Mouse (Mus musculus) myocyte (in vitro differentiated cells): ENCODE data around the gene Cldn10. TPM values are rescaled to one million over a fixed set of nuclear protein-coding genes. Genes with fewer than 3 reads are reported as not detected.

Experiments used
- H3K27me3 ChIP-seq: one replicate; pipeline ENCODE4 v1.6.1; 2011; ENCODE audit not compliant: control insufficient read depth, insufficient read depth, insufficient read length
- H3K36me3 ChIP-seq: one replicate; pipeline ENCODE4 v1.6.1; 2011; ENCODE audit not compliant: control insufficient read depth, insufficient read depth
- H3K4me2 ChIP-seq: one replicate; pipeline ENCODE4 v1.6.1; 2011; ENCODE audit warnings: low read depth, control low read depth
- H3K4me3 ChIP-seq: one replicate; pipeline ENCODE4 v1.5.1; 2011; ENCODE audit warnings: mild to moderate bottlenecking, control low read depth, moderate library complexity
- H3K79me2 ChIP-seq: one replicate; pipeline ENCODE4 v1.6.1; 2011; ENCODE audit not compliant: control insufficient read depth, insufficient read depth
- H3ac ChIP-seq: one replicate; pipeline ENCODE4 v1.6.1; 2011; ENCODE audit not compliant: control insufficient read depth, insufficient read length
- CEBPB ChIP-seq: IDR thresholded peaks from 2 replicates; pipeline ENCODE4 v1.6.1; 2011; ENCODE audit warnings: mild to moderate bottlenecking, moderate library complexity; ENCODE audit not compliant: poor library complexity, insufficient read depth, severe bottlenecking
- E2F4 ChIP-seq: IDR thresholded peaks from one replicate; pipeline ENCODE4 v1.6.1; 2011; ENCODE audit warnings: mild to moderate bottlenecking, control low read depth, moderate library complexity; ENCODE audit not compliant: insufficient read depth
- MAX ChIP-seq: IDR thresholded peaks from one replicate; pipeline ENCODE4 v1.6.1; 2011; ENCODE audit warnings: low read depth, mild to moderate bottlenecking, control low read depth
- MYOD1 ChIP-seq, 3 experiments: IDR thresholded peaks; one replicate each; pipeline ENCODE4 v1.6.1; 2011; ENCODE audit warnings: control low read depth in 2 of 3, low read depth in 2 of 3, mild to moderate bottlenecking in 2 of 3, moderate library complexity in 1 of 3; ENCODE audit not compliant: insufficient read length in 2 of 3, control insufficient read depth in 1 of 3
- MYOG ChIP-seq, 3 experiments: IDR thresholded peaks; one replicate each; pipeline ENCODE4 v1.6.1; 2011; ENCODE audit warnings: control low read depth in 2 of 3, low read depth in 2 of 3, mild to moderate bottlenecking in 2 of 3; ENCODE audit not compliant: insufficient read length in 2 of 3, control insufficient read depth in 1 of 3, insufficient read depth in 1 of 3
- POLR2A ChIP-seq: IDR thresholded peaks from one replicate; pipeline ENCODE4 v1.6.1; 2011; ENCODE audit warnings: low read depth, mild to moderate bottlenecking, control low read depth, moderate library complexity; ENCODE audit not compliant: insufficient read length
- POLR2AphosphoS2 ChIP-seq: IDR thresholded peaks from one replicate; pipeline ENCODE4 v1.6.1; 2011; ENCODE audit warnings: low read depth, control low read depth; ENCODE audit not compliant: insufficient read length
- REST ChIP-seq: IDR thresholded peaks from one replicate; pipeline ENCODE4 v1.6.1; 2011; ENCODE audit warnings: mild to moderate bottlenecking, control low read depth, moderate library complexity; ENCODE audit not compliant: insufficient read depth, insufficient read length
- SRF ChIP-seq: IDR thresholded peaks from one replicate; pipeline ENCODE4 v1.6.1; 2011; ENCODE audit warnings: low read depth; ENCODE audit not compliant: control insufficient read depth, insufficient read length
- TCF12 ChIP-seq: IDR thresholded peaks from one replicate; pipeline ENCODE4 v1.6.1; 2011; ENCODE audit warnings: mild to moderate bottlenecking, control low read depth; ENCODE audit not compliant: poor library complexity, insufficient read depth, severe bottlenecking
- TCF3 ChIP-seq: IDR thresholded peaks from one replicate; pipeline ENCODE4 v1.6.1; 2011; ENCODE audit warnings: low read depth, control low read depth; ENCODE audit not compliant: insufficient read length
- USF1 ChIP-seq: IDR thresholded peaks from one replicate; pipeline ENCODE4 v1.6.1; 2011; ENCODE audit warnings: low read depth, mild to moderate bottlenecking, control low read depth, moderate library complexity
- polyA plus RNA-seq: library from polyadenylated mRNA; unstranded; fragments of >200 nt; fragmentation: generic; extraction: Trizol; gene quantifications from one replicate; pipeline ENCODE4 v1.2.1, GENCODE M21; 2012; ENCODE audit warnings: missing spikeins

Cldn10 gene
- polyA plus RNA-seq, 1 experiment, result not detected

- Histone ChIP-seq H3K4me2 (no peak overlapping the region), H3K36me3 (no peaks in the 10 kb centered on the region), H3K79me2 (no peaks in the 10 kb centered on the region), H3ac (no peak overlapping the region), H3K27me3 (peaks cover 34% of the 10 kb centered on the region), H3K4me3 (no peak overlapping the region)
- no peak for TF ChIP-seq CEBPB
- TF ChIP-seq POLR2A, result no peak
- TF ChIP-seq USF1, result no peak
- no peak for TF ChIP-seq REST
- no peak for TF ChIP-seq MYOD1 (IDR thresholded peaks at IDR 0.05; ENCODE audit: control insufficient read depth in 1 of 3, insufficient read length in 2 of 3, low read depth in 2 of 3)
- no peak for TF ChIP-seq SRF
- no peak for TF ChIP-seq E2F4
Measured at GRCm38 (mm10) chr14:118862253-118862652, 74.5 kb downstream of the Cldn10 start.

GRCm38 (mm10) chr14:118864905-118865304, 77.2 kb downstream of the Cldn10 start:
- Histone ChIP-seq H3K4me2 (no peak overlapping the region), H3K4me3 (no peak overlapping the region), H3ac (no peak overlapping the region), H3K79me2 (no peaks in the 10 kb centered on the region), H3K27me3 (peaks cover 27% of the 10 kb centered on the region), H3K36me3 (no peaks in the 10 kb centered on the region)
- TF ChIP-seq USF1, result no peak
- TF ChIP-seq POLR2A, result no peak
- TF ChIP-seq TCF12, result no peak
- TF ChIP-seq SRF, result no peak
- TF ChIP-seq CEBPB, result no peak
- TF ChIP-seq TCF3, result no peak

- H3K36me3 ChIP-seq, result no peaks in the 10 kb centered on the region
- no peaks in the 10 kb centered on the region for H3K79me2 ChIP-seq
- H3K4me2 ChIP-seq, result no peak overlapping the region
- H3ac ChIP-seq, result no peak overlapping the region
- no peak overlapping the region for H3K4me3 ChIP-seq
- no peak for TF ChIP-seq REST
- no peak for TF ChIP-seq POLR2AphosphoS2
- TF ChIP-seq MYOG (IDR thresholded peaks at IDR 0.05; ENCODE audit: control insufficient read depth in 1 of 3, insufficient read depth in 1 of 3, insufficient read length in 2 of 3, low read depth in 2 of 3), result no peak
- TF ChIP-seq SRF, result no peak
- no peak for TF ChIP-seq USF1
- H3K27me3 ChIP-seq, result peaks cover 21% of the 10 kb centered on the region
Measured at GRCm38 (mm10) chr14:118866014-118866811, 78.5 kb downstream of the Cldn10 start.

GRCm38 (mm10) chr14:118867366-118867765, 79.7 kb downstream of the Cldn10 start:
- TF ChIP-seq CEBPB, result no peak

GRCm38 (mm10) chr14:118868102-118868724, 80.5 kb downstream of the Cldn10 start:
- Histone ChIP-seq H3K36me3 (no peaks in the 10 kb centered on the region), H3K27me3 (peaks cover 17% of the 10 kb centered on the region), H3K4me3 (no peak overlapping the region), H3ac (no peak overlapping the region), H3K79me2 (no peaks in the 10 kb centered on the region), H3K4me2 (no peak overlapping the region)
- TF ChIP-seq E2F4, result no peak
- TF ChIP-seq TCF3, result no peak
- no peak for TF ChIP-seq TCF12
- no peak for TF ChIP-seq CEBPB
- TF ChIP-seq MYOD1 (IDR thresholded peaks at IDR 0.05; ENCODE audit: control insufficient read depth in 1 of 3, insufficient read length in 2 of 3, low read depth in 2 of 3), result no peak
- no peak for TF ChIP-seq USF1
- no peak for TF ChIP-seq MYOG (IDR thresholded peaks at IDR 0.05; ENCODE audit: control insufficient read depth in 1 of 3, insufficient read depth in 1 of 3, insufficient read length in 2 of 3, low read depth in 2 of 3)
- no peak for TF ChIP-seq POLR2AphosphoS2
- no peak for TF ChIP-seq REST
- no peak for TF ChIP-seq MAX
- no peak for TF ChIP-seq SRF
- no peak for TF ChIP-seq POLR2A

More at GRCm38 (mm10) chr14:118867366-118867765, 79.7 kb downstream of the Cldn10 start:
- H3K4me3 ChIP-seq, result no peak overlapping the region
- H3K27me3 ChIP-seq, result peaks cover 17% of the 10 kb centered on the region
- H3K79me2 ChIP-seq, result no peaks in the 10 kb centered on the region
- H3ac ChIP-seq, result no peak overlapping the region
- H3K36me3 ChIP-seq, result no peaks in the 10 kb centered on the region
- no peak overlapping the region for H3K4me2 ChIP-seq
